Mouse (Mus musculus) heart, postnatal 25 days (tissue): ENCODE results near the gene Cabp2. TPM values are rescaled to one million over a fixed set of nuclear protein-coding genes. Genes with fewer than 3 reads are reported as not detected.

Source experiments
- DNase-seq: peaks from one replicate; pipeline ENCODE4 v3.0.0; 2022; ENCODE audit warnings: low spot score
- intact Hi-C: fragments of 180-260 bp; cut with DNase I; formaldehyde crosslinking; loops from one replicate; pipeline ENCODE4 v1.15.1; 2025
- total RNA-seq, 2 experiments: library from RNA; stranded (reverse); gene quantifications; 2 replicates each; pipeline ENCODE4 v1.2.3; 2021

Cabp2 gene
- total RNA-seq, 2 experiments from 2014 or later = not detected

DNA sequence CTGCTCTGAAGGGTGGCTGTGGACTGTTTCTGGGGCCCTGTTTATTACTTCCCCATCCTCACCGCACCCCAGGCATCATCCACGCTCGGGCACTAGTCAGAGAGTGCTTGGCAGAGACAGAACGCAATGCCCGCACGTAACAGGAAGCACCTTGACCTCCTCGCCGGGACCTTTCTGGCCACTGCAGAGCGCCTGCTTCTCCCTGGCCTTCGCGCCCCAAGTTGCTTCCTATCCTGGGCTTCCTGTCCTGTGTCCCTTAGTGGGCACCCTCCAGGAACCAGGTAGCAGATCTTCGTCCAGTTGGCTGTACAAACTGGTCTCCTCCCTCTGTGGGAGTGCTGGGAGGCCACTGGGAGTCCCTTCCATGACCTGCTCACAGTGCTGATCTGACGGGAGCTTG is 17.0 kb downstream of the Cabp2 start:
- no peak for DNase-seq
- intact Hi-C loops = loop anchor here (2.0 kb wide), 1 partner anchor 130 kb away; no protein-coding TSS in a partner anchor

GRCm38 (mm10) chr19:4099056-4099455 is 17.7 kb downstream of the Cabp2 start:
- intact Hi-C loops = loop anchor here (2.0 kb wide), 1 partner anchor 130 kb away; no protein-coding TSS in a partner anchor
- peak; percentile 83 for DNase-seq

- DNase-seq = peak; percentile 73
- intact Hi-C loops = loop anchor here (2.0 kb wide), 2 partner anchors 19 to 129 kb away; no protein-coding TSS in a partner anchor
Observed at GRCm38 (mm10) chr19:4099837-4100717, 18.7 kb downstream of the Cabp2 start, which contains the start of gene Pitpnm1. Gene Pitpnm1 (plus strand): TSS chr19:4099998.

GRCm38 (mm10) chr19:4100718-4101261 is 19.4 kb downstream of the Cabp2 start:
- intact Hi-C loops = loop anchor here (2.0 kb wide), 1 partner anchor 18 kb away; no protein-coding TSS in a partner anchor
- DNase-seq = no peak

DNA sequence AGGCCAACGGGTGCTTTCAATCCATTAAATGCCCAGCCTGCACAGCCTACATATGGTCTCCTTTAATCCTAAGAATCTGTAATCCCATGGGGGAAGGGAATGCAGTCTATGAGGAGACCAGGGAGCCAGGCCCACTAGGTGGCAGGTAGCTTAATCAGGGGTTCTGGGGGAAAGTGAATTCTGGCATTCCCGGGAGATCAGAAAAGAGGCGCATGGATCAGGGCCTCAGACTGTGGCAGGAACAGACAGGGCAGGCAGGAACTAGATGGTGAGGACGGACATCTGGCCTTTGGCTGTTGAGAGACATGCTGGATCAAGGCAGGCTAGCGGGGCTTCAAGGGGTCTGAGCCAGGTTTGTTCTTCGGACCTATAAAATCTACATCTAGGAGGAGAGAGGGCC is 20.1 kb downstream of the Cabp2 start:
- intact Hi-C loops = loop anchor here (2.0 kb wide), 1 partner anchor 17 kb away; no protein-coding TSS in a partner anchor
- no peak for DNase-seq

DNA sequence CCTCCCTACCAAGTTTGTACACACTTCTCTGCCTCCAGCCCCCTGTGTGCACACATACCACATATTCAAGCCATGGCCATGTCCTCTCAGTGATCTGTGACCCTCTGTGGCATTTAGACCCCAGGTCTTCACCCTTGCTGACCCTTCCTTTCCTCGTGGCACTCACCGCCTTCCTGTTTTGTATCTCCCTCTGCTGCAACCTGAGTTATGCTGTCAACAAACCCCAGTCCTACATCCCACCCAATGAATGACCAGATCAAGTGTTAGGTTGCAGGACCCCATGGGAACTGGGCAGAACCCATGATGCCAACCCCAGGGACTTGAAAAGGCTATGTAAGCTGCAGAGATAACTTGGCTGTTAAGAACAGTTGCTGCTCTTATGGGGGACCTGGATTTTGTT is 20.7 kb downstream of the Cabp2 start:
- no peak for DNase-seq

GRCm38 (mm10) chr19:4102626-4103025 is 21.2 kb downstream of the Cabp2 start:
- intact Hi-C loops = no loop called here
- no peak for DNase-seq

More for the DNA sequence above, 20.7 kb downstream of the Cabp2 start:
- intact Hi-C loops = no loop called here

DNA sequence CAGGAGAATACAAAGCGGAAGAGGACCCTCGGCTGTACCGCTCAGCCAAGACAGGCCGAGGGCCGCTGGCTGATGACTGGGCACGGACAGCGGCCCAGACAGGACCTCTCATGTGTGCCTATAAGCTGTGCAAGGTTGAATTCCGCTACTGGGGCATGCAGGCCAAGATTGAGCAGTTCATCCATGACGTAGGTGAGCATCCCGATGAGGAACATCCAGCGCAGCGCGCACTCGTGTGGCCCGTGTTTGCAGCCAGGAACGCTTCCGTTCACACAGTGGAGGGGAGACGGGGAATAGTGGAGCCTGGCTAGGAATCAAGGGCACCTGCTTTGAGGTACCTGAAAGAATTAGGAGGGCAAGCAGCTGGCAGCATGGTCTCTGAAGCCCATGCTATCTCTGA is 21.9 kb downstream of the Cabp2 start:
- no peak for DNase-seq
- intact Hi-C loops = no loop called here

- no peak for DNase-seq
- intact Hi-C loops = no loop called here
Observed at GRCm38 (mm10) chr19:4103792-4104191, 22.4 kb downstream of the Cabp2 start.

DNA sequence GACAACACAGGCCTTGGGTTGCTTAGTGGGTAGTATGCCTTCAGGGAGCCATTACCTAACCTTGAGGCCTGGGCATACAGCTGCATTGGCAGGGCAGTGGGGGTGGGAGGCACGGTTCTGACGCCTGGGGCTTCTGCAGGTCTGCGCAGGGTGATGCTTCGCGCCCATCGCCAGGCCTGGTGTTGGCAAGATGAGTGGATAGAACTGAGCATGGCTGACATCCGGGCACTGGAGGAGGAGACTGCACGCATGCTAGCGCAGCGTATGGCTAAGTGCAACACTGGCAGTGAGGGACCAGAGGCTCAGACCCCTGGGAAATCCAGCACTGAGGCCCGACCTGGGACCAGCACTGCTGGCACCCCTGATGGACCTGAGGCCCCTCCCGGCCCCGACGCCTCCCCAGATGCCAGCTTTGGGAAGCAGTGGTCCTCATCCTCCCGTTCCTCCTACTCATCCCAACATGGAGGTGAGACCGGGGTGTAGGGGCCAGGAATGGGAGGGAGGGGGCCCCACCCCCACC is 23.4 kb downstream of the Cabp2 start:
- intact Hi-C loops = no loop called here
- DNase-seq = no peak

DNA sequence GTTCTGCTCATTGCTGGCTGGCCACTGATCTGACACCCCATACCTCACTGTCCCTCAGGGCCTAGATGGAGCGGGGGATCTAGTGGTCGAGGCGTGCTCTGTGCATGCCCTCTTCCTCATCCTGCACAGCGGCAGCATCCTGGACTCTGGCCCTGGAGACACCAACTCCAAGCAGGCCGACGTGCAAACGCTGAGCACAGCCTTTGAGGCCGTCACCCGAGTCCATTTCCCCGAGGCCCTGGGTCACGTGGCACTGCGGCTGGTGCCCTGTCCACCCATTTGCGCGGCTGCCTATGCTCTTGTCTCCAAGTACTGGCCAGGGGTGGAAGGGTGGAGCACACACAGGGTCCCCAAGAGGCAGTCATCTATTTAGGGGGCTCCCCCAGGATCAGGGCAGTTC is 25.3 kb downstream of the Cabp2 start:
- intact Hi-C loops = no loop called here
- no peak for DNase-seq

DNA sequence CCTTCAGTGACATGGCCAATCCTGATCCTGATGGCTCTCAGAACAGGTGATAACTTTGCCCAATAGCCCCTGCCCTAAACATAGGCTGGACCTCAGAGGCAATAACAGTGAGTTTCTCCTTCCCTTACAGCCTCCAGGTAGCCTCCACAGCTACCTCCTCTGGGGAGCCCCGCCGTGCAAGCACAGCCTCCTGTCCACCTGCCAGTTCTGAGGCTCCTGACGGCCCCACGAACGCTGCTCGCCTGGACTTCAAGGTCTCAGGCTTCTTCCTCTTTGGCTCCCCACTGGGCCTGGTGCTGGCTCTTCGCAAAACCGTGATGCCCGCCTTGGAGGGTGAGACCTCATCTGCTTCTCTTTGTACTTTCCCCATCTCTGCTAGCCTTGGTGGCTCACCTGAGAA is 27.2 kb downstream of the Cabp2 start:
- DNase-seq = no peak

GRCm38 (mm10) chr19:4112063-4112960 is 30.9 kb downstream of the Cabp2 start:
- no peak for DNase-seq
- intact Hi-C loops = no loop called here

More for the DNA sequence above, 27.2 kb downstream of the Cabp2 start:
- intact Hi-C loops = no loop called here

DNA sequence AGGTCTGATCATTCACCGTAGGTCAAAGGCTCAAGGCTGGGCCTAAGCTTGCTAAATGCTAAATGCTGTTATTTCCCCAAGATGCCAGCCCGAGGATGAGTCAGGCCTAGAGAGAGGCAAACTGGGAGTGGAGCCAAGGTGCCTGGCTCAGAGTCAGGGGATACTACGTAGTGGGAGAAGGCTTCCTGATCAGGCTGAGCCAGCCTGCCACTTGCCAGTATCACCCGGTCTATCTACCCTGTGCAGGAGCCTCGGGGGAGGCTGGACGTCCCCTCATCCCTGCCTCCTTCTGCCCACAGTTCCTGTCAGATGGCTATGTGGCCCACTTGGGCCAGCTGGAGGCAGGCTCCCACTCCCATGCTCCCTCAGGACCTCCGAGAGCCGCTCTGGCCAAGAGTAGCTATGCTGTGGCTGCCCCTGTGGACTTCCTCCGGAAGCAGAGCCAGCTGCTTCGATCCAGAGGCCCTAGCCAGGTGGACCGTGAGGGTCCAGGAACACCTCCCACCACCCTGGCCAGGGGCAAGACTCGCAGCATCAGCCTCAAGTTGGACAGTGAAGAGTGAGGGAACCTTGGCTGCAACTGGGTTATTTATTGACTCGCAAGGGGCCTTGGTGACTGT is 31.9 kb downstream of the Cabp2 start:
- intact Hi-C loops = no loop called here
- peak; percentile 60 for DNase-seq

DNA sequence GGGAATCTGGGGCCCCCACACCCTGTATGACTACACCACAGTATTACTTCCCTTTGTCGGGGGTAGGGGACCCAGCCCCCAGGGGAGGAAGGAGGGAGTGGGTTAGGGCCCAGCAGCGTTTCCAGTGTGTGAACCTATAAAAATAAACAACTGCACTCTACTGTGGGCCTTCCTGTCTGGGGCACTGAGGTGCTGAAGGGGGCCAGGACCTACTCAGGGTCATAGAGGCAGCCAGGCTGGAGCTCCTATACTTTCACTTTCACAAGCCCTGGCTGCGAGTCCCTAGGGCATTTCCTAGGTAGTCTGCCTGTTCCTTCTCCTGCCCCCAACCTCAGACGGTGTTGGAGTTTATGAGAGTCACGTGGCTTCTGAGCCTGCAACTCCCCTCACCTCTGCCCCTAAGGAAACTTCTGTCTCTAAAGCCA is 32.4 kb downstream of the Cabp2 start:
- DNase-seq = no peak
- intact Hi-C loops = no loop called here

- intact Hi-C loops = no loop called here
- DNase-seq = no peak
Observed at GRCm38 (mm10) chr19:4114551-4114950, 33.2 kb downstream of the Cabp2 start.

GRCm38 (mm10) chr19:4115144-4115543 is 33.8 kb downstream of the Cabp2 start:
- no peak for DNase-seq

GRCm38 (mm10) chr19:4115816-4116215 is 34.4 kb downstream of the Cabp2 start:
- no peak for DNase-seq
- intact Hi-C loops = no loop called here

More at GRCm38 (mm10) chr19:4115144-4115543, 33.8 kb downstream of the Cabp2 start:
- intact Hi-C loops = no loop called here

DNA sequence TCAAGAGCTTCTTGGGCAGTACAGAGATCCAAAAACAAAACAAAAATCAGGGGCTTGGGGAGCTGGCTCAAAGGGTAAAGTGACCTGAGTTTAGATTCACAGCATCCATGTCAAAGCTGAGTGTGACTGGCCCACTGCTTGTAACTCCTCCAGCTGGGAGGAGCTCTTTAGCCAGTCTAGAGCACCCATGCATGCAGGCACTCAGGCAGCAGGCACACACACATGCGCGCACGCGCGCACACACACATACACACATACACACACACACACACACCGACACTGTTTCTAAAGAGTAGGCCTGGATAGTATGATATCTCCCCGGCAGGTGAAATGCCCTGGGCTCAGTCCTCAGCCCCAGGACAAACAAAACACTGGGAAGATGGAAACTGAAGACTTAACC is 35.6 kb downstream of the Cabp2 start:
- no peak for DNase-seq
- intact Hi-C loops = no loop called here
